Mouse (Mus musculus) lung, embryonic 14.5 days (tissue): ENCODE data around the gene Dennd6a. TPM values are rescaled to one million over a fixed set of nuclear protein-coding genes. Genes with fewer than 3 reads are reported as not detected.

Experiments
- ATAC-seq: fragments of 200-750 bp; cut with Nextera tagmentation; 2 replicates; pipeline ENCODE4 v1.8.0; 2017; ENCODE audit warnings: mild to moderate bottlenecking, moderate TSS enrichment, moderate library complexity; ENCODE audit not compliant: insufficient read depth
- DNase-seq: peaks from one replicate; pipeline ENCODE4 v3.0.0-alpha.2; 2015
- H3K27ac ChIP-seq: fragments of 300-500 bp; sonication (generic); 2 replicates; pipeline ENCODE4 v1.5.1; 2014; ENCODE audit warnings: low read depth, mild to moderate bottlenecking, moderate library complexity
- H3K27me3 ChIP-seq: fragments of 300-500 bp; sonication (generic); 2 replicates; pipeline ENCODE4 v1.6.1; 2014; ENCODE audit warnings: low read length, control low read depth; ENCODE audit not compliant: insufficient read depth
- H3K36me3 ChIP-seq: fragments of 300-500 bp; sonication (generic); 2 replicates; pipeline ENCODE4 v1.6.1; 2014; ENCODE audit warnings: control low read depth; ENCODE audit not compliant: insufficient read depth
- H3K4me1 ChIP-seq: fragments of 300-500 bp; sonication (generic); 2 replicates; pipeline ENCODE4 v1.6.1; 2014; ENCODE audit warnings: antibody characterized with exemption, control low read depth; ENCODE audit not compliant: insufficient read depth
- H3K4me2 ChIP-seq: fragments of 300-500 bp; sonication (generic); 2 replicates; pipeline ENCODE4 v1.6.1; 2014; ENCODE audit warnings: mild to moderate bottlenecking
- H3K4me3 ChIP-seq: fragments of 300-500 bp; sonication (generic); 2 replicates; pipeline ENCODE4 v1.5.1; 2014; ENCODE audit warnings: low read depth, low read length
- H3K9ac ChIP-seq: fragments of 300-500 bp; sonication (generic); 2 replicates; pipeline ENCODE4 v1.6.1; 2014
- H3K9me3 ChIP-seq: fragments of 300-500 bp; sonication (generic); 2 replicates; pipeline ENCODE4 v1.6.1; 2016; ENCODE audit warnings: low read depth, low read length, control low read depth
- CTCF ChIP-seq: IDR thresholded peaks from 2 replicates; pipeline ENCODE4 v1.5.1; 2016; ENCODE audit warnings: antibody characterized with exemption, low read depth
- WGBS: fragments of 180-500 bp; shearing (Covaris S2); extraction: QIAGEN DNeasy Blood & Tissue Kit; methylation state at CpG from one replicate; pipeline ENCODE4 v1.1.7; 2014; 5-methylcytosine and 5-hydroxymethylcytosine counted together
- polyA plus RNA-seq: library from polyadenylated mRNA; unstranded; fragments of >200 nt; fragmentation: Nextera tagmentation; extraction: Ambion mirVana; gene quantifications from 2 replicates; pipeline ENCODE4 v1.2.1, GENCODE M21; 2014

Gene Dennd6a
- polyA plus RNA-seq, 1 experiment from 2014 or later = 39.1 TPM

- Histone ChIP-seq H3K4me3 (peak overlapping the region; percentile 88), H3K27me3 (no peaks in the 10 kb centered on the region), H3K36me3 (peaks cover 9% of the 10 kb centered on the region), H3K9ac (peak overlapping the region; percentile 56), H3K9me3 (no peaks in the 10 kb centered on the region), H3K4me2 (peak overlapping the region; percentile 89), H3K4me1 (0 out of 2 replicates have a peak, but pooled peaks cover 3% of the 10 kb centered on the region), H3K27ac (peak overlapping the region; percentile 99)
- TF ChIP-seq CTCF = no peak
- WGBS = 25% methylated on average over 17 of the region's 17 CpGs
- DNase-seq = peak; percentile 63
- ATAC-seq = no peak
Observed at GRCm38 (mm10) chr14:26637025-26637850, 63.6 kb downstream of the Dennd6a start.

DNA sequence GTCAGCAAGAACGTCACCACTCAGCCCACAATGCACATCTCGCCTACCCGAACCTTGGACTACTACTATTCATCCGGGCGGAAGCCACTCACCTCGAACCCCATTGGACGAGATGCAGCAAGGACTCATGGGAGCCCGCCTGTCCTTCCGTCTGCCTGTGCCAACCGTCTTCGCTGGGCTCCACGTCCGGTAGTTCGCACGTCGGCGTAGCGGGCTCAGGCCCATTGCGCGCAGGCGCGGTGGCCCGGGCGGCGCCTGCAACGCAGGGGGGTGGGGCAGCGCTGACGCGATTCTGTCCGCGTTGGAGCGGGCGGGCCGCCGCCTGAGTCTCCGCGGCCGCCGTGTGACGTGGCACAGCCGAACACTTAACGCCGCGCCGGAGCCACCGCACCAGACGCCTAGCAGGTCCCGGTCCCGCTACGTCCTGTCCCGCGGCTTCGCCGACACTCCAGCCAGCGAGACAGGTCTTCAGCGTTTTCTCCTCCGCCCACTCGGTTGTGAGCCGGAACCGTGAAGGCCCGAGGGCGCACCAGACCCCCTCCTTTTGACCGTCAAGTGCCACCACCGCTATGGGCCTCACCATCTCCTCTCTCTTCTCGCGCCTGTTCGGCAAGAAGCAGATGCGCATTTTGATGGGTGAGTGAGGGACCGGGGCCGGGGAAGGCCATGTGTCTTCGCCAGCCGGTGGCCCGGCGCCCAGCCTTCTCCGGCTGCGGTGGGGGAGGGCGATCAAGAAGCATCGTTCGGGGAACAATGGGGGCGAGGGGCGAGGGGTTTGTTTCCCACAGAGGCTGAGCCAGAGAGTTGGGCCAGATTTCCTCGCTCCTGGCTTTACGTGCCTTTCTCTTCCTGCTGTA lies 64.4 kb downstream of the Dennd6a start, which contains the start of gene Arf4:
Gene Arf4 (plus strand): TSS at position 224 of the 857 bp plus-strand sequence.
- Histone ChIP-seq H3K9ac (peak within 1 kb of the TSS; percentile 97), H3K9me3 (no peaks in the 10 kb centered on the region), H3K4me3 (peak within 1 kb of the TSS; percentile 88), H3K36me3 (peaks cover 4% of the 10 kb centered on the region; the same call in 1 of the 2 replicates), H3K4me2 (peak within 1 kb of the TSS; percentile 89), H3K27me3 (no peaks in the 10 kb centered on the region), H3K4me1 (0 out of 2 replicates have a peak, but pooled peaks cover 3% of the 10 kb centered on the region), H3K27ac (peak within 1 kb of the TSS; percentile 99)
- ATAC-seq = peak; percentile 99
- WGBS = under 1% methylated on average over 82 of the region's 83 CpGs
- TF ChIP-seq CTCF = no peak
- peak; percentile 99 for DNase-seq

GRCm38 (mm10) chr14:26638708-26639084 lies 65.0 kb downstream of the Dennd6a start:
- under 1% methylated on average over 16 of the region's 16 CpGs for WGBS

DNA sequence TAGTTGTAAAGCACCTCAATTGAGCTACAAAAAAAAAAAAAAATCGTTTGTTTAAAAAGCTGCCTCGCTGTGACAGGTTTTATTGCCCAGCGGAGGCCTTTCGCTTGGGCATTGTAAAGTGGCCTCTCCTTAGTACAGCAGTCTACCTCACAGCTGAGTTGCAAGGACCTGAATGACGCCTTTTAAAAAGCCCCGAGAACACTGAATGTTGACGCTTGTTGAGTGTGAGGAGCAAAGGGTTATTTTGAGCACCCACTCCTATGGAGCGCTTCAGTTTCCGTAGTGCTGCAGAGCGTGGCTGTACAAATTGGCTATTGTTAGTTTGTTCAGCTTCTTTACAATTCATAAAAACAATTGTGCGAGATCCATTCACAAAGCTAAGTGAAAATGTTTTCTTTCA lies 65.6 kb downstream of the Dennd6a start:
- peak; percentile 56 for DNase-seq
- Histone ChIP-seq H3K27ac (peak overlapping the region; percentile 99), H3K4me2 (peak overlapping the region; percentile 89), H3K27me3 (no peaks in the 10 kb centered on the region), H3K9ac (peak overlapping the region; percentile 97), H3K9me3 (no peaks in the 10 kb centered on the region), H3K4me3 (peak overlapping the region; percentile 88), H3K4me1 (0 out of 2 replicates have a peak, but pooled peaks cover 3% of the 10 kb centered on the region), H3K36me3 (0 out of 2 replicates have a peak, but pooled peaks cover 3% of the 10 kb centered on the region)
- 4% methylated on average over 11 of the region's 11 CpGs for WGBS
- no peak for ATAC-seq
- no peak for TF ChIP-seq CTCF

More at GRCm38 (mm10) chr14:26638708-26639084, 65.0 kb downstream of the Dennd6a start:
- H3K4me2 ChIP-seq = peak overlapping the region; percentile 89
- no peaks in the 10 kb centered on the region for H3K27me3 ChIP-seq
- peak overlapping the region; percentile 99 for H3K27ac ChIP-seq
- no peaks in the 10 kb centered on the region for H3K9me3 ChIP-seq
- H3K4me1 ChIP-seq = 0 out of 2 replicates have a peak, but pooled peaks cover 3% of the 10 kb centered on the region
- peak overlapping the region; percentile 97 for H3K9ac ChIP-seq
- H3K36me3 ChIP-seq = 0 out of 2 replicates have a peak, but pooled peaks cover 3% of the 10 kb centered on the region
- TF ChIP-seq CTCF = no peak
- peak overlapping the region; percentile 88 for H3K4me3 ChIP-seq
- DNase-seq (peak; percentile 80), ATAC-seq (peak; percentile 38)

DNA sequence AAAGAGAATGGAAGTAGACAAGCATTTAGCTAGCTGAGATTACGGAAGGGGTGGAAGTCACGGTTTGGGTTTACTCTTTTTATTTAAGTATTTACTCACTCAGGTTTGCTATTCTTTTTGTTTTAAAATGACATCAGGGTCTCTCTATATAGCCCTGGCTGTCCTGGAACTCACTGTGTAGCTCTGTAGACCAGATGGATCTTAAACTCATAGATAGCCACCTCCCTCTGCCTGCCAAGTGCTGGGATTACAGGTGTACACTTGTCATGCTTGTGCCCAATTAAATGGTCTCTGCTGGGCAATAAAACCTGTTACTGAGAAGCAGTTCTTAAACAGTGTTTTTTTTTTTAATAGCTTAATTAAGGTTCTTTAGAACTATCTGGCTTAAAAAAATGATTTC lies 66.3 kb downstream of the Dennd6a start:
- DNase-seq (peak; percentile 31), ATAC-seq (no peak)
- H3K4me2 ChIP-seq = peak overlapping the region; percentile 89
- WGBS = 20% methylated on average over 2 of the region's 2 CpGs
- H3K9ac ChIP-seq = peak overlapping the region; percentile 97
- no peaks in the 10 kb centered on the region for H3K27me3 ChIP-seq
- H3K36me3 ChIP-seq = 0 out of 2 replicates have a peak, but pooled peaks cover 3% of the 10 kb centered on the region
- H3K4me3 ChIP-seq = peak overlapping the region; percentile 88
- 0 out of 2 replicates have a peak, but pooled peaks cover 3% of the 10 kb centered on the region for H3K4me1 ChIP-seq
- no peaks in the 10 kb centered on the region for H3K9me3 ChIP-seq
- peak; percentile 41 for TF ChIP-seq CTCF
- H3K27ac ChIP-seq = no peak overlapping the region

DNA sequence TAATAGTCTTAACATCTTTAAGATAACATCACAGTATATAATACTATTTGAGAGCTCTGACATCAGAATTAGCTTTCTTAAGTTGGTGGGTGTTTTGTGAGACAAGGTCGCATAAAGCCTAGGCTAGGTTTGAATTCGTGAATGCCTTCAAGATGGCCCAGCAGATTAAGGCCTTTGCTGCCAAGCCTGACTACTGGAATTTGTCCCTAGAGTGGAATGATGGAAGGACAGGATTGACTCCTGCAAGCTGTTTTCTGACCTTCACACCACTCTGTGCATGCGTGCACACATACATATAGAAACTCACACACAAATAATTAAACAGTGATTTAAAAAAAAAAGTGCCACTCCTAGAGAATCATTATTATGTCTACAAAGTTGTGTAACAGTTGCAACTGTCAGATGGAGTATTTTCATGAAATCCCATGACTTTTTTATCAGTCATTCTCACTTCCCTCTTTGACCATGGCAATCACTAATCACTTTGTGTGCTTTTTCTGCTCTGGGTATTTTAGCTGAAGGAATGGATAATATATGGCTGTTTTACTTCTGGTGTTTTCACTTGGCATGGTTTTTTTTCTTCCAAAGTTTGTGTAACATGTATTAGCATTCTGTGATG lies 69.5 kb downstream of the Dennd6a start:
- Histone ChIP-seq H3K4me2 (no peak overlapping the region), H3K27me3 (no peaks in the 10 kb centered on the region), H3K9me3 (no peaks in the 10 kb centered on the region), H3K36me3 (peaks cover 14% of the 10 kb centered on the region), H3K27ac (no peak overlapping the region), H3K4me1 (no peaks in the 10 kb centered on the region; the same call in 1 of the 2 replicates), H3K9ac (no peak overlapping the region), H3K4me3 (no peak overlapping the region)
- no peak for TF ChIP-seq CTCF
- no peak for DNase-seq
- no peak for ATAC-seq
- 74% methylated on average over 3 of the region's 3 CpGs for WGBS
